Mouse (Mus musculus): Measurements from ENCODE around the gene Stab2. TPM values are rescaled to one million over a fixed set of nuclear protein-coding genes. Genes with fewer than 3 reads are reported as not detected.

Stab2 gene
- polyA plus RNA-seq, 1 experiment = 0.05 TPM

DNA sequence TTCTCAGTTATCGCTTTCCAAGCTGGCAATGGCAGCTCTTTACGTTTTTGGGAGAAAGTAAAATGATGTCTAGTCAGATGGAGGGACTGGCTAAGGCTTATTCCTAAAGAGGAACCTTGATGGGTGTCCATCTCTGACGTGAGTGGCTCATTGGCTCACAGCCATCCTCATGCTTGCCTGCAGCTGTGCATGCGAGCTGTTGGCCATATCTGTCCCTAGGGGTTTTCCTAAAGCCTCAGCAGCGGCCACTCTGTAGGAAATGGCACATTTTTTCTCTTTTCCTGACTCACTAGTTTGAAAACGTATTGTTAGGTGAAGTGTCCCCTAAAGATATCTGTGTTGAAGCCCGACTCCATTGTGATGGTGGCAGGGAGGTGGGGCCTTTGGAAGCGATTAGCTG, 18.0 kb downstream of the Stab2 start:
- H3K4me3 ChIP-seq (ENCODE audit: insufficient read depth, poor library complexity, severe bottlenecking) = no peak overlapping the region
- H3K79me3 ChIP-seq (ENCODE audit: low read depth) = no peaks in the 10 kb centered on the region
- H3ac ChIP-seq (ENCODE audit: control insufficient read depth, insufficient read length, low read depth) = no peak overlapping the region
- H3K27me3 ChIP-seq (ENCODE audit: control insufficient read depth, insufficient read depth, insufficient read length) = no peaks in the 10 kb centered on the region
- no peaks in the 10 kb centered on the region for H3K79me2 ChIP-seq (ENCODE audit: control insufficient read depth, insufficient read depth)
- TF ChIP-seq MYOD1 (IDR thresholded peaks at IDR 0.05; ENCODE audit: control insufficient read depth, insufficient read length, low read depth) (peak; percentile 18), MAX (IDR thresholded peaks at IDR 0.05) (no peak), USF1 (IDR thresholded peaks at IDR 0.05; ENCODE audit: low read depth) (no peak), CTCF (IDR thresholded peaks at IDR 0.05; ENCODE audit: control insufficient read depth, insufficient read depth, insufficient read length) (no peak), CEBPB (IDR thresholded peaks at IDR 0.05; ENCODE audit: low read depth) (no peak)
- H3K36me3 ChIP-seq (ENCODE audit: control insufficient read depth, insufficient read depth) = no peaks in the 10 kb centered on the region

DNA sequence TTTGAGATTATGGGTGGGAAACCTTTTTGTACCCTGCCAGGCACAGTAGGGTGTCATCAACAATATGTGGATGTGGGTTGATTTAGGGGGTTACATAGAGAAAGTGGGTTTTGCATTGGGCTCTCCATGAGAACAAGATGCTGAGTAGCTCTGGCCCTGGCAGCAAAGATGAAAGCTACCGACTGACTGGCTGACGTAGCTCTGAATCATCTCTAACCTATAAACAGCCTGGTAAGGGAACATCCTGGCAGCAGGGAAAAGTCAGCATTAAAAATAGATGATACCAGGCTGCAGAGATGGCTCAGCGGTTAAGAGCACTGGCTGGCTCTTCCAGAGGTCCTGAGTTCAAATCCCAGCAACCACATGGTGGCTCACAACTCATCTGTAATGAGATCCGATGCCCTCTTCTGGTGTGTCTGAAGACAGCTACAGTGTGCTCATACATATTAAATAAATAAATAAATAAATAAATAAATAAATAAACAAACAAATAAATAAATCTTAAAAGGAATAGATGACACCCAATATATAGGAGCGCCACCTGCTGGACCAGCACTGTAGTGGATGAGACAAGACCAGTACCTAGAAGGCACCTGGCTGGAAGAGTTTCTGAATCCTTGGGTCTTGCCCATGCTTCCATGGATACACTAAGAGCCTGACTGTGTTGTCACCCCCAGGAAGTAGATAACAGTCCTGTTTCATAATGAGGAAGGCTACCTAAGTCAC, 31.7 kb downstream of the Stab2 start:
- TF ChIP-seq CTCF (IDR thresholded peaks at IDR 0.05; ENCODE audit: control insufficient read depth, insufficient read depth, insufficient read length) (no peak), MAX (IDR thresholded peaks at IDR 0.05) (no peak), USF1 (IDR thresholded peaks at IDR 0.05; ENCODE audit: low read depth) (no peak), FOSL1 (IDR thresholded peaks at IDR 0.05; ENCODE audit: insufficient read depth, low read length, poor library complexity, severe bottlenecking) (no peak), CEBPB (IDR thresholded peaks at IDR 0.05; ENCODE audit: low read depth) (no peak), MYOD1 (IDR thresholded peaks at IDR 0.05; ENCODE audit: control insufficient read depth, insufficient read length, low read depth) (no peak), MYOG (IDR thresholded peaks at IDR 0.05; ENCODE audit: control insufficient read depth, extremely low read depth, insufficient read length) (no peak)
- H3K36me3 ChIP-seq (ENCODE audit: control insufficient read depth, insufficient read depth) = no peaks in the 10 kb centered on the region

GRCm38 (mm10) chr10:86973276-86973675, 34.5 kb downstream of the Stab2 start:
- no peaks in the 10 kb centered on the region for H3K79me2 ChIP-seq (ENCODE audit: control insufficient read depth, insufficient read depth)
- H3K79me3 ChIP-seq (ENCODE audit: low read depth) = no peaks in the 10 kb centered on the region
- TF ChIP-seq FOSL1 (IDR thresholded peaks at IDR 0.05; ENCODE audit: insufficient read depth, low read length, poor library complexity, severe bottlenecking) (no peak), MYOG (IDR thresholded peaks at IDR 0.05; ENCODE audit: control insufficient read depth, extremely low read depth, insufficient read length) (no peak), USF1 (IDR thresholded peaks at IDR 0.05; ENCODE audit: low read depth) (no peak), CEBPB (IDR thresholded peaks at IDR 0.05; ENCODE audit: low read depth) (no peak)
- H3K4me3 ChIP-seq (ENCODE audit: insufficient read depth, poor library complexity, severe bottlenecking) = no peak overlapping the region
- H3ac ChIP-seq (ENCODE audit: control insufficient read depth, insufficient read length, low read depth) = no peak overlapping the region
- no peaks in the 10 kb centered on the region for H3K36me3 ChIP-seq (ENCODE audit: control insufficient read depth, insufficient read depth)
- no peaks in the 10 kb centered on the region for H3K27me3 ChIP-seq (ENCODE audit: control insufficient read depth, insufficient read depth, insufficient read length)

More for the DNA sequence above, 31.7 kb downstream of the Stab2 start:
- no peaks in the 10 kb centered on the region for H3K79me2 ChIP-seq (ENCODE audit: control insufficient read depth, insufficient read depth)
- no peaks in the 10 kb centered on the region for H3K79me3 ChIP-seq (ENCODE audit: low read depth)
- no peaks in the 10 kb centered on the region for H3K27me3 ChIP-seq (ENCODE audit: control insufficient read depth, insufficient read depth, insufficient read length)
- H3ac ChIP-seq (ENCODE audit: control insufficient read depth, insufficient read length, low read depth) = no peak overlapping the region
- H3K4me3 ChIP-seq (ENCODE audit: insufficient read depth, poor library complexity, severe bottlenecking) = no peak overlapping the region

DNA sequence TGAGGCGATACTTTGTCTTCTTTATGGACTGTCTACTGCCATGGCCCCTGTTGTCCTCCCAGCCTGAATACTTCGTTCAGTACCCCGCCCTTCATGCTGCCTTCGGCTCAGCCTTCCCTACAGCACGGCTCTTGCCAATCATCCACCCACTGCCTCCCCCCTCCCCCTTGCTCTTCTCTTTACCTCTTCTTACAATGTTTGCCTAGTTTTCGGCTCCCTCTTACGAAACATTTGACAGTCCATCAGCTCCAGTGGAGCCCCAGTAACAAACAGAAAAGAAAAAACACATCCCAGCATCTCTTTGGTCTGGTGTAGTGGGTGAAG, 35.4 kb downstream of the Stab2 start:
- Histone ChIP-seq H3K27me3 (ENCODE audit: control insufficient read depth, insufficient read depth, insufficient read length) (no peaks in the 10 kb centered on the region), H3ac (ENCODE audit: control insufficient read depth, insufficient read length, low read depth) (no peak overlapping the region), H3K79me3 (ENCODE audit: low read depth) (no peaks in the 10 kb centered on the region), H3K79me2 (ENCODE audit: control insufficient read depth, insufficient read depth) (no peaks in the 10 kb centered on the region), H3K4me3 (ENCODE audit: insufficient read depth, poor library complexity, severe bottlenecking) (no peak overlapping the region), H3K36me3 (ENCODE audit: control insufficient read depth, insufficient read depth) (no peaks in the 10 kb centered on the region)
- TF ChIP-seq MYOG (IDR thresholded peaks at IDR 0.05; ENCODE audit: control insufficient read depth, extremely low read depth, insufficient read length) = no peak
- TF ChIP-seq USF1 (IDR thresholded peaks at IDR 0.05; ENCODE audit: low read depth) = no peak
- no peak for TF ChIP-seq FOSL1 (IDR thresholded peaks at IDR 0.05; ENCODE audit: insufficient read depth, low read length, poor library complexity, severe bottlenecking)
- no peak for TF ChIP-seq CEBPB (IDR thresholded peaks at IDR 0.05; ENCODE audit: low read depth)
- no peak for TF ChIP-seq MAX (IDR thresholded peaks at IDR 0.05)
- TF ChIP-seq CTCF (IDR thresholded peaks at IDR 0.05; ENCODE audit: control insufficient read depth, insufficient read depth, insufficient read length) = no peak
- TF ChIP-seq MYOD1 (IDR thresholded peaks at IDR 0.05; ENCODE audit: control insufficient read depth, insufficient read length, low read depth) = no peak

- Histone ChIP-seq H3K27me3 (ENCODE audit: control insufficient read depth, insufficient read depth, insufficient read length) (no peaks in the 10 kb centered on the region), H3ac (ENCODE audit: control insufficient read depth, insufficient read length, low read depth) (no peak overlapping the region), H3K79me2 (ENCODE audit: control insufficient read depth, insufficient read depth) (no peaks in the 10 kb centered on the region), H3K4me3 (ENCODE audit: insufficient read depth, poor library complexity, severe bottlenecking) (no peak overlapping the region), H3K36me3 (ENCODE audit: control insufficient read depth, insufficient read depth) (no peaks in the 10 kb centered on the region), H3K79me3 (ENCODE audit: low read depth) (no peaks in the 10 kb centered on the region)
- TF ChIP-seq CEBPB (IDR thresholded peaks at IDR 0.05; ENCODE audit: low read depth) (no peak), FOSL1 (IDR thresholded peaks at IDR 0.05; ENCODE audit: insufficient read depth, low read length, poor library complexity, severe bottlenecking) (no peak), MYOD1 (IDR thresholded peaks at IDR 0.05; ENCODE audit: control insufficient read depth, insufficient read length, low read depth) (peak; percentile 59), MYOG (IDR thresholded peaks at IDR 0.05; ENCODE audit: control insufficient read depth, extremely low read depth, insufficient read length) (no peak), CTCF (IDR thresholded peaks at IDR 0.05; ENCODE audit: control insufficient read depth, insufficient read depth, insufficient read length) (peak; percentile 55), USF1 (IDR thresholded peaks at IDR 0.05; ENCODE audit: low read depth) (no peak), MAX (IDR thresholded peaks at IDR 0.05) (no peak)
Observed at GRCm38 (mm10) chr10:86971680-86972502, 35.9 kb downstream of the Stab2 start.
